Mouse (Mus musculus) cerebellum, adult 9-10 months (tissue): Measurements from ENCODE around the gene Mab21l1.

Experiments
- DNase-seq: peaks from one replicate; pipeline ENCODE4 v3.0.0; 2022

The Mab21l1 gene

GRCm38 (mm10) chr3:55816638-55817375 is 34.5 kb downstream of the Mab21l1 start:
- peak; percentile 38 for DNase-seq

- no peak for DNase-seq
Measured at GRCm38 (mm10) chr3:55818082-55818481, 35.8 kb downstream of the Mab21l1 start.

GRCm38 (mm10) chr3:55819598-55819997 is 37.3 kb downstream of the Mab21l1 start:
- no peak for DNase-seq

- DNase-seq, result no peak
Measured at GRCm38 (mm10) chr3:55824864-55825263, 42.6 kb downstream of the Mab21l1 start.

GRCm38 (mm10) chr3:55828481-55829256 is 46.4 kb downstream of the Mab21l1 start:
- DNase-seq, result no peak

GRCm38 (mm10) chr3:55830226-55830625 is 47.9 kb downstream of the Mab21l1 start:
- no peak for DNase-seq
